Mouse (Mus musculus) G1E (cell line): ENCODE measurements around the gene Scgb3a1.

ENCODE experiments used
- CTCF ChIP-seq: IDR thresholded peaks from 2 replicates; pipeline ENCODE4 v1.5.1; 2012; ENCODE audit warnings: low read depth, low read length, inconsistent platforms, mixed read lengths
- GATA1 ChIP-seq: IDR thresholded peaks from 2 replicates; pipeline ENCODE4 v1.6.1; 2012; ENCODE audit warnings: borderline replicate concordance, low read length, inconsistent platforms, mixed read lengths
- POLR2AphosphoS5 ChIP-seq: IDR thresholded peaks from 2 replicates; pipeline ENCODE4 v1.6.1; 2012; ENCODE audit warnings: low read depth, low read length, inconsistent platforms; ENCODE audit not compliant: insufficient replicate concordance
- TAL1 ChIP-seq: conservative IDR thresholded peaks from 2 replicates; pipeline ENCODE4 v1.6.1; 2012; ENCODE audit warnings: low read depth, low read length, inconsistent platforms, mixed read lengths

DNA sequence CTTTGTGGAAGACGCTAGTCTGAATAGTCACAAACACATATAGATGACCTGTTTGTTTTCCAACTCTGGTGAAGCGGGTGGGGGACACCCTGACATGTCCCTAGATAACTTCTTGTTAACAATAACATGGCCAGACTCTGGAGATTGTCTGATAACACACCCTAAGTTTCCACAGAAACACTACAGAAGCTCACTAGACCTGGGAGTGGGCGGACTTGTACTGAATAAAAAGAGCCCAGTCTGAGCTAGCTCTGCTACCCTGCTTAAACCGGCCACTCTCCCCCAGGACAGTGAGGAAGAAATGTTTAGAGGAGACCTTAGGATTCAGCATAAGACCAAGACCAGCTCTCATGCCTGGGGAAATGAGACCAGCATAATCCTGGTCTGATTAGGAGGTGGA lies 2.1 kb downstream of the Scgb3a1 start:
- TF ChIP-seq CTCF, result no peak
- TF ChIP-seq POLR2AphosphoS5, result no peak
- no peak for TF ChIP-seq TAL1
- no peak for TF ChIP-seq GATA1
